Mouse (Mus musculus) liver, adult 2 months (tissue): ENCODE data around the gene 2610507B11Rik.

ENCODE experiments used
- CTCF ChIP-seq: fragments of 200-500 bp; IDR thresholded peaks from 2 replicates; pipeline ENCODE4 v1.5.1; 2011; ENCODE audit warnings: low read depth, low read length, control low read depth
- POLR2A ChIP-seq: fragments of 200-500 bp; IDR thresholded peaks from 2 replicates; pipeline ENCODE4 v1.6.1; 2011; ENCODE audit warnings: low read length, control low read depth; ENCODE audit not compliant: insufficient read depth; ENCODE audit errors: extremely low read depth

- TF ChIP-seq POLR2A = no peak
- TF ChIP-seq CTCF = no peak
Observed at GRCm38 (mm10) chr11:78310861-78311511, 49.4 kb downstream of the 2610507B11Rik start.
